18 mouse cellular contexts compared by ENCODE assay signal in genomic region chr4:35695137-35695522, GRCm38 (mm10).
"Had no signal": no experiment of that assay in that cellular context is flagged by ENCODE, and none has a peak within 500 bp of the region (broad histone marks: within the 10 kb centered on the region; RNA-seq: fewer than 3 reads in every experiment).

No protein-coding gene starts in this region.

- H3K27me3 ChIP-seq: liver, embryonic 15.5 days; lung, embryonic 15.5 days; megakaryocyte, embryonic 14.5 days; midbrain, embryonic 12.5 days; neural tube, embryonic 12.5 days; stomach, embryonic 15.5 days had no signal

- H3K36me3 ChIP-seq: liver, embryonic 15.5 days; lung, embryonic 15.5 days; midbrain, embryonic 12.5 days; neural tube, embryonic 12.5 days; stomach, embryonic 15.5 days had no signal

- H3K9ac ChIP-seq: liver, embryonic 15.5 days; liver, postnatal 0 days; lung, embryonic 15.5 days; midbrain, embryonic 12.5 days; neural tube, embryonic 12.5 days; stomach, embryonic 15.5 days had no signal

- DNase-seq: liver, postnatal 0 days; lung, adult 2 months; lung, postnatal 14 days; lung, postnatal 36 days; midbrain, embryonic 14.5 days; right cerebral cortex, adult 18-20 months; thymus, adult 2 months; thymus, postnatal 25 days; thymus, postnatal 4 days had no signal

- H3K4me2 ChIP-seq: liver, embryonic 15.5 days; lung, embryonic 15.5 days; midbrain, embryonic 12.5 days; neural tube, embryonic 12.5 days; stomach, embryonic 15.5 days had no signal

- H3K4me3 ChIP-seq: liver, embryonic 15.5 days; lung, embryonic 15.5 days; megakaryocyte, embryonic 14.5 days; midbrain, embryonic 12.5 days; neural tube, embryonic 12.5 days; stomach, embryonic 15.5 days had no signal

- ATAC-seq: liver, postnatal 0 days; lung, postnatal 0 days had no signal

- H3K9me3 ChIP-seq: liver, embryonic 15.5 days; lung, embryonic 15.5 days; megakaryocyte, embryonic 14.5 days; midbrain, embryonic 12.5 days; neural tube, embryonic 12.5 days; stomach, embryonic 15.5 days had no signal

- H3K4me1 ChIP-seq: liver, embryonic 15.5 days; lung, embryonic 15.5 days; megakaryocyte, embryonic 14.5 days; midbrain, embryonic 12.5 days; neural tube, embryonic 12.5 days; stomach, embryonic 15.5 days had no signal

- H3K27ac ChIP-seq: liver, embryonic 15.5 days; lung, embryonic 15.5 days; macrophage; midbrain, embryonic 12.5 days; neural tube, embryonic 12.5 days; stomach, embryonic 15.5 days; stomach, postnatal 0 days had no signal
